Mouse (Mus musculus) ES-E14 (cell line): ENCODE results near the gene Erc2.

Source experiments
- HCFC1 ChIP-seq: IDR thresholded peaks from 2 replicates; pipeline ENCODE4 v1.6.1; 2012; ENCODE audit warnings: low read length, inconsistent platforms, borderline replicate concordance; ENCODE audit not compliant: insufficient read depth
- MAFK ChIP-seq: IDR thresholded peaks from 2 replicates; pipeline ENCODE4 v1.6.1; 2014; ENCODE audit warnings: mild to moderate bottlenecking, low read depth, low read length, inconsistent platforms; ENCODE audit not compliant: insufficient read depth
- ZNF384 ChIP-seq: IDR thresholded peaks from 2 replicates; pipeline ENCODE4 v1.6.1; 2012; ENCODE audit warnings: low read depth, low read length, inconsistent platforms

- TF ChIP-seq HCFC1 (no peak), ZNF384 (no peak), MAFK (no peak)
These were observed 45.0 kb downstream of the Erc2 start for GRCm38 (mm10) chr14:27667016-27667852.
